Mouse (Mus musculus): ENCODE results near the gene Slc30a7. TPM values are rescaled to one million over a fixed set of nuclear protein-coding genes. Genes with fewer than 3 reads are reported as not detected.

The Slc30a7 gene
- polyA plus RNA-seq, 1 experiment, result 4.3 TPM

DNA sequence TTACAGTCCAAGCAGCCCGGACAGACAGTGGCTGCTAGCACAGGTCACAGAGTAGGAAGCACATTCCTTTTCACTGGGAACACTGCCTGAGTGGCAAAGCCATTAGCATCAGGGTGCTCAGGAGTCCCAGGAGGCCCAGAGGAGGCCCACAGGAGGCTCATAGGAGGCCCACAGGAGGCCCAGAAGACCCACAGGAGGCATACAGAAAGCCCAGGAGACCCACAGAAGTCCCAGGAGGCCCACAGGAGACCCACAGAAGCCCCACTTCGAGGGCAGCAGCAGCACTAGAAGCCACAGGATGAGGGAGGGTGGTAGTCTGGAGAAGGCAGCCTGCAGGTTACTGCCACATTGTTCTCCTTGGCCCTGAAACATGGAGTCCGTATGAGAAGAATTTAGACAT is 54.1 kb downstream of the Slc30a7 start:
- no peak for TF ChIP-seq POLR2A (IDR thresholded peaks at IDR 0.05; ENCODE audit: control insufficient read depth, low read depth, low read length)
- no peak overlapping the region for H3K4me3 ChIP-seq (ENCODE audit: control insufficient read depth, low read depth, low read length)
- no peaks in the 10 kb centered on the region for H3K36me3 ChIP-seq (ENCODE audit: control insufficient read depth, insufficient read depth, low read length)
- no peaks in the 10 kb centered on the region for H3K4me1 ChIP-seq (ENCODE audit: control insufficient read depth, insufficient read depth, low read length)
- no peaks in the 10 kb centered on the region for H3K27me3 ChIP-seq (ENCODE audit: control insufficient read depth, insufficient read depth, low read length)
- no peak overlapping the region for H3K27ac ChIP-seq (ENCODE audit: control insufficient read depth, insufficient read depth, low read depth, low read length)

DNA sequence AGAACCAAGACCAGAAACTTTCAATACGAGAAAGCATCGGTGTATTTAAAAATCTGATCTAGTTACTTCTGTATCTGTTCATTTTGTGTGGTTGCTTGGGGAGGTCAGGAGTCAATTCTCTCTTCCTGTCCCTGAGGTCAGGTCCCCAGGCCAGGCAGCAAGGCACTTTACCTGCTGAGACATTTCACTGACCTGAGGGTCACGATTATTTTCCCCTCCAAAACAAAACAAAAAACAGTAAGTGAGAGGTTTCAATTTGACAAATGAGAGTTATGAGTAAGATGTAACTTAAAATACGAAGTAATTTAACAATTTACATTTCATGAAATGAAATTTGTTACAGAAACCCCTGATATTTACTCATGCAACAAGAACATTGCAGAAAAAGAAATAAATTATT is 54.9 kb downstream of the Slc30a7 start:
- TF ChIP-seq CTCF (IDR thresholded peaks at IDR 0.05; ENCODE audit: control insufficient read depth, insufficient read depth, insufficient replicate concordance, low read depth, low read length) (no peak), POLR2A (IDR thresholded peaks at IDR 0.05; ENCODE audit: control insufficient read depth, low read depth, low read length) (no peak)
- Histone ChIP-seq H3K27ac (ENCODE audit: control insufficient read depth, insufficient read depth, low read depth, low read length) (no peak overlapping the region), H3K36me3 (ENCODE audit: control insufficient read depth, insufficient read depth, low read length) (no peaks in the 10 kb centered on the region), H3K4me1 (ENCODE audit: control insufficient read depth, insufficient read depth, low read length) (no peaks in the 10 kb centered on the region), H3K27me3 (ENCODE audit: control insufficient read depth, insufficient read depth, low read length) (no peaks in the 10 kb centered on the region), H3K4me3 (ENCODE audit: control insufficient read depth, low read depth, low read length) (no peak overlapping the region)

DNA sequence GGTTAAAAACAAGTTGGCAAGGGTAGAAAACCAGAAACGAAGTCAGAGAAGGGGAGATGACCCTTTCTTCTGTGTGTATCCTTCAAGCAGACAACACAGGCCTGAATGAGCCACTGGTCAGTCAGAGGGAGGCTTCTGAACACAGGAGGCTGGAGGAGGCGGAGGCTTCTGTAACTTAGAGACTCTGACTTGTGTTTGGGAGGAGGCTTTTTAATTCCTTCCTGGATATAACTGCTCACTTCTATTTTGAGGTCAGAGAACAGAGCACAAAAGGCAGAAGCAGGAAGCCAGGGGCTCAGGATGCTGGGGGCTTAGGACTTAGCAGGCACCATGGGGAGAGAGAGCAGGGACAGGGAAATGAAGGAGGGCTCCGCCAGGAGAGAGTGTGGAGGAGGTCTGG is 56.0 kb downstream of the Slc30a7 start:
- no peak overlapping the region for H3K27ac ChIP-seq (ENCODE audit: control insufficient read depth, insufficient read depth, low read depth, low read length)
- no peak overlapping the region for H3K4me3 ChIP-seq (ENCODE audit: control insufficient read depth, low read depth, low read length)
- H3K36me3 ChIP-seq (ENCODE audit: control insufficient read depth, insufficient read depth, low read length), result no peaks in the 10 kb centered on the region
- H3K4me1 ChIP-seq (ENCODE audit: control insufficient read depth, insufficient read depth, low read length), result no peaks in the 10 kb centered on the region
- TF ChIP-seq POLR2A (IDR thresholded peaks at IDR 0.05; ENCODE audit: control insufficient read depth, low read depth, low read length), result no peak
- TF ChIP-seq CTCF (IDR thresholded peaks at IDR 0.05; ENCODE audit: control insufficient read depth, insufficient read depth, insufficient replicate concordance, low read depth, low read length), result no peak
- H3K27me3 ChIP-seq (ENCODE audit: control insufficient read depth, insufficient read depth, low read length), result no peaks in the 10 kb centered on the region

DNA sequence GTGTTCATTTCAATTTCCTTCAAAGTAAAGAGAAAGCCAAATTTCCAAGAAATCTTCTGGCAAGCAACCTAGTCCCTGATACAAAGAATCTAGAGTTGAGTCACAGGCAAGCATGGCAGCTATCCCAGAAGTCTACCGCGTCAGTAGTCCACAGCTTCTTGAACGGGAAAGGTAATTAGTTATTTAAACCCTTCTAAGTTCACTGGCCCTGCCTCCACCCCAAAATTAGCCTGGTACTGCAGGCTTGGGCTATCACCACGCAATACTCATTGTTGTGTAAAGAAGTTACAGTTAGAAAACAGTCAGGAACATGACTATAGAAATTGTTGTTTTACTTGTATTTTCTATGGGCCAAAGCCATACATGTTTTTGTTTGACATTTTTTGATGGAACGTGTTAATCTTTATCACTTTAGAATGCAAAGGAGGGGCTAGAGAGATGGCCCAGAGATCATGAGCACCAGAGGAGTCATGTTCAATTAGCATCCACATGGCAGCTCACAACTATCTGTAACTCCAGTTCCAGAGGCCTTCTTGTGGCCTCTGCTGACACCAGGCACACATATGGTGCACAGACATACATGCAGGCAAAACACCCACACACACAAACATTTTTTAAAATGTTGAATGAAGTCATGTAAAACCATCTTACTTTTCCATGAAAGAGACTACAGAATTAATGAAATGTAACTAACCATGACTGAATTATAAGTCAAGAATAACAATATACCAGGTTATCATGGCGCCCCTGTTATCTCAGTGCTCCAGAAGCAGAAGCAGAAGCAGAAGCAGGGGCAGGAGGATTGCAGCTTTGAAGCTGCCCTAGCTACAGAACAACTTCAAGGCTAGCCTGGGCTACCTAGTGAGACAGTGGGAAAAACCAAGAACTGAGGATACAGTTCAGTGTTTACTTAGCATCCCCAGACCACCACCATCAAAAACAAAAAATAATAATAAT is 57.0 kb downstream of the Slc30a7 start:
- H3K4me1 ChIP-seq (ENCODE audit: control insufficient read depth, insufficient read depth, low read length), result no peaks in the 10 kb centered on the region
- TF ChIP-seq CTCF (IDR thresholded peaks at IDR 0.05; ENCODE audit: control insufficient read depth, insufficient read depth, insufficient replicate concordance, low read depth, low read length) (no peak), POLR2A (IDR thresholded peaks at IDR 0.05; ENCODE audit: control insufficient read depth, low read depth, low read length) (no peak)
- no peaks in the 10 kb centered on the region for H3K36me3 ChIP-seq (ENCODE audit: control insufficient read depth, insufficient read depth, low read length)
- H3K4me3 ChIP-seq (ENCODE audit: control insufficient read depth, low read depth, low read length), result no peak overlapping the region
- no peak overlapping the region for H3K27ac ChIP-seq (ENCODE audit: control insufficient read depth, insufficient read depth, low read depth, low read length)
- no peaks in the 10 kb centered on the region for H3K27me3 ChIP-seq (ENCODE audit: control insufficient read depth, insufficient read depth, low read length)

DNA sequence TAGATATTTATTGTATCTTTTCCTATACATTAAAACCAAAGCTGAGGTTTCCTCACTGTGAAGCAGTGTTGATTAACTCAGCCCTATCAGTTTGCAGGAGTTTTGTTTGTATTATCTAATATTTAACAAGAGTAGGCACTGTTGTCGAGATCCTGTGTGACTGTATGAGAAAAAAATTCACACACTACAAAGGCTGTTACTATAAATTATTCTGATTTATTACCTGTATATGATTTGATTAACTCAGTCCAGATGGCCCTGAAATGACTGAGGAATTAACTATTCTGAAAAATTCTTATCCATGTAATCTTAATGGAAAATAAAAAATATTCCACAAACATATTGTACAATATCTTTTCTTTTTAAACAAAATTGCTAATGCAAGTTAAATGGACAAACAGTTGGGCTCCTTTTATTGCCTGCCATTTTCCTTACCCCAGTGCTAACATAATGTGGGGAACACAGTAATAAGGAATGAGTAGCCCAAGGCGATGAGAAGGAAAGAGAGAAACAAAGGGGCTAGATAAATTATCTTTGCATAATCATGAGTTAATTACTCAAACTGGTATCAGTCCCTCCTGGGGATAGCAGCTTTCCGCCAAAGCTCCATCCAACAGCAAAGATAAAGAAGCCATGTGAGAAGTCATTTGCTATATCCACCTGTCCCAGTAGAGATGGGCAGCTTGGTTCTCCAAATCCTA is 57.8 kb downstream of the Slc30a7 start:
- Histone ChIP-seq H3K4me1 (ENCODE audit: control insufficient read depth, insufficient read depth, low read length) (no peaks in the 10 kb centered on the region), H3K27ac (ENCODE audit: control insufficient read depth, insufficient read depth, low read depth, low read length) (no peak overlapping the region), H3K27me3 (ENCODE audit: control insufficient read depth, insufficient read depth, low read length) (no peaks in the 10 kb centered on the region), H3K36me3 (ENCODE audit: control insufficient read depth, insufficient read depth, low read length) (no peaks in the 10 kb centered on the region), H3K4me3 (ENCODE audit: control insufficient read depth, low read depth, low read length) (no peak overlapping the region)
- TF ChIP-seq POLR2A (IDR thresholded peaks at IDR 0.05; ENCODE audit: control insufficient read depth, low read depth, low read length) (no peak), CTCF (IDR thresholded peaks at IDR 0.05; ENCODE audit: control insufficient read depth, insufficient read depth, insufficient replicate concordance, low read depth, low read length) (no peak)

GRCm38 (mm10) chr3:115946272-115946671 is 60.9 kb downstream of the Slc30a7 start:
- no peaks in the 10 kb centered on the region for H3K36me3 ChIP-seq (ENCODE audit: control insufficient read depth, insufficient read depth, low read length)
- peaks cover 6% of the 10 kb centered on the region for H3K4me1 ChIP-seq (ENCODE audit: control insufficient read depth, insufficient read depth, low read length)
- H3K4me3 ChIP-seq (ENCODE audit: control insufficient read depth, low read depth, low read length), result no peak overlapping the region
- no peak overlapping the region for H3K27ac ChIP-seq (ENCODE audit: control insufficient read depth, insufficient read depth, low read depth, low read length)
- no peaks in the 10 kb centered on the region for H3K27me3 ChIP-seq (ENCODE audit: control insufficient read depth, insufficient read depth, low read length)
- TF ChIP-seq CTCF (IDR thresholded peaks at IDR 0.05; ENCODE audit: control insufficient read depth, insufficient read depth, insufficient replicate concordance, low read depth, low read length) (no peak), POLR2A (IDR thresholded peaks at IDR 0.05; ENCODE audit: control insufficient read depth, low read depth, low read length) (no peak)

GRCm38 (mm10) chr3:115944376-115944775 is 62.8 kb downstream of the Slc30a7 start:
- no peak overlapping the region for H3K27ac ChIP-seq (ENCODE audit: control insufficient read depth, insufficient read depth, low read depth, low read length)
- peaks cover 6% of the 10 kb centered on the region for H3K4me1 ChIP-seq (ENCODE audit: control insufficient read depth, insufficient read depth, low read length)
- TF ChIP-seq CTCF (IDR thresholded peaks at IDR 0.05; ENCODE audit: control insufficient read depth, insufficient read depth, insufficient replicate concordance, low read depth, low read length) (no peak), POLR2A (IDR thresholded peaks at IDR 0.05; ENCODE audit: control insufficient read depth, low read depth, low read length) (no peak)
- no peaks in the 10 kb centered on the region for H3K36me3 ChIP-seq (ENCODE audit: control insufficient read depth, insufficient read depth, low read length)
- H3K27me3 ChIP-seq (ENCODE audit: control insufficient read depth, insufficient read depth, low read length), result no peaks in the 10 kb centered on the region
- H3K4me3 ChIP-seq (ENCODE audit: control insufficient read depth, low read depth, low read length), result no peak overlapping the region
